Mouse (Mus musculus): Measurements from ENCODE around the gene Exoc6b. TPM values are rescaled to one million over a fixed set of nuclear protein-coding genes. Genes with fewer than 3 reads are reported as not detected.

The Exoc6b gene
- polyA plus RNA-seq, 1 experiment from 2014 or later = 16.9 TPM

DNA sequence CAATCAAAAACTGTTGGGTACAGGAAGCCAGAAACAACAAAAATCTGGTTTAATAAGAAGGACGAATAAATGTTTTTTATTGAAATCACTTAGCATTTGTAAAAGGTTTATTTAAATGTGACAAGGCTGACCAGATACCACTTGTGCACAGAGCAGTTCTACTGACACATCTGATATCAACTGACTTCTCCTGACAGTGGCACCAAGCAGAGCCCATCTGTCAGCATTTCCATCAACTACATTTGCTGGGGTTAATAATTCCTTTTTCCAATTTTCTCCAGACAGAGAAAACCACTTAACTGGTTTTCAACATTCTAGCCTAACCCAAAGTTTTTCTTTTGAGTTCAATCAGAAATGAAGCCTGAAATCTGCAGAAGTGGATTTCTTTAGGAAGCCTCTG is 100.8 kb downstream of the Exoc6b start:
- ATAC-seq (ENCODE audit: extremely low read depth, insufficient number of reproducible peaks, low FRiP score, low TSS enrichment) = no peak

GRCm38 (mm10) chr6:84964729-84965415 is 104.4 kb downstream of the Exoc6b start:
- Histone ChIP-seq H3K9ac (no peak overlapping the region), H3K27me3 (replicated peaks) (no peaks in the 10 kb centered on the region), H3K4me2 (no peak overlapping the region), H3K4me1 (peaks cover 6% of the 10 kb centered on the region), H3K36me3 (no peaks in the 10 kb centered on the region), H3K4me3 (no peak overlapping the region), H3K9me3 (no peaks in the 10 kb centered on the region), H3K27ac (replicated peaks) (no peak overlapping the region)
- no peak for ATAC-seq (ENCODE audit: extremely low read depth, insufficient number of reproducible peaks, low FRiP score, low TSS enrichment)
- WGBS = 75% methylated on average over 5 of the region's 5 CpGs

More for the DNA sequence above, 100.8 kb downstream of the Exoc6b start:
- H3K4me3 ChIP-seq = no peak overlapping the region
- no peak overlapping the region for H3K4me2 ChIP-seq
- no peak overlapping the region for H3K9ac ChIP-seq
- H3K27me3 ChIP-seq (replicated peaks) = no peaks in the 10 kb centered on the region
- WGBS = 77% methylated on average over 1 of the region's 1 CpGs
- no peak overlapping the region for H3K27ac ChIP-seq (replicated peaks)
- H3K9me3 ChIP-seq = no peaks in the 10 kb centered on the region
- H3K36me3 ChIP-seq = no peaks in the 10 kb centered on the region
- no peaks in the 10 kb centered on the region; the same call in 1 of the 2 replicates for H3K4me1 ChIP-seq

- ATAC-seq (ENCODE audit: extremely low read depth, insufficient number of reproducible peaks, low FRiP score, low TSS enrichment) = no peak
Observed at GRCm38 (mm10) chr6:84963044-84963443, 106.3 kb downstream of the Exoc6b start.

DNA sequence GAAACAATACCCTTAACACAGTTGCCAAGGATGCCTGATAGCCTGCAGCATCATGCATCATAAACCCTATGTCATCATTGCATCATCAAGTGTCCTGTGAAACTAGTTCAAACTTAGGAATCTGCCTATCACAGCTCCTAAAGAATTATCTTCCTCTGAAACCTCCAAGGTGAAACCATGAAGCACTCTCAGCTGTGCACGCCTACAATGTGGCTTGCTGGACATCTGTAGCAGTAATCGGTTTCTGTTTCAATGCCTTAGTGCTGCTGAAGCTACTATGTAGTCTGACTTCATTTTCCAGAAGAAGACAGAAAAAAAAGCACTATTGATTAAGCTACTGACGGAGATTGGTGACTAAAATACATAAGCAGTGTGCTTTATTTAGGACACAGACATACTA is 107.5 kb downstream of the Exoc6b start:
- no peak overlapping the region for H3K27ac ChIP-seq (replicated peaks)
- 88% methylated on average over 3 of the region's 3 CpGs for WGBS
- no peaks in the 10 kb centered on the region for H3K9me3 ChIP-seq
- no peak for ATAC-seq (ENCODE audit: extremely low read depth, insufficient number of reproducible peaks, low FRiP score, low TSS enrichment)
- H3K9ac ChIP-seq = no peak overlapping the region
- peaks cover 6% of the 10 kb centered on the region for H3K4me1 ChIP-seq
- H3K27me3 ChIP-seq (replicated peaks) = no peaks in the 10 kb centered on the region
- H3K4me3 ChIP-seq = no peak overlapping the region
- H3K4me2 ChIP-seq = no peak overlapping the region
- H3K36me3 ChIP-seq = no peaks in the 10 kb centered on the region

More at GRCm38 (mm10) chr6:84963044-84963443, 106.3 kb downstream of the Exoc6b start:
- Histone ChIP-seq H3K4me2 (no peak overlapping the region), H3K27ac (replicated peaks) (no peak overlapping the region), H3K36me3 (no peaks in the 10 kb centered on the region), H3K4me3 (no peak overlapping the region), H3K27me3 (replicated peaks) (no peaks in the 10 kb centered on the region), H3K4me1 (peaks cover 6% of the 10 kb centered on the region), H3K9me3 (no peaks in the 10 kb centered on the region), H3K9ac (no peak overlapping the region)
- 67% methylated on average over 1 of the region's 1 CpGs for WGBS

GRCm38 (mm10) chr6:84959520-84959919 is 109.8 kb downstream of the Exoc6b start:
- peaks cover 6% of the 10 kb centered on the region for H3K4me1 ChIP-seq
- no peak overlapping the region for H3K27ac ChIP-seq (replicated peaks)

DNA sequence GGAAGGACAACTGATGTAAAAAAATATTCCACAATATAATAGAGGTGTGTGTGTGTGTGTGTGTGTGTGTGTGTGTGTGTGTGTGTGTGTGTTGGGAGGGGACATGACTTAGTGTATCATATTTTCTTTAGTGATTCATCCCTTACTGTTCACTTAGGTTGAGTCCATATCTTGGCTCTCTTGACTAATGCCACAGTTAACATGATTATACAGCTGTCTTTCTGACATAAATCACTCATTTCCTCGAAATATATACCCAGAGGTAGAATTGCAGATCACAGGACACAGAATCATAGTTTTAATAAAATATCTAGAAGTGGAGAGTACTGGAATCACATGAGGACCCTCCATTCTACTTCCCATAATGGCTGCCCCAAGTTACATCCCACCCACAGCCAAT is 117.7 kb downstream of the Exoc6b start:
- Histone ChIP-seq H3K27me3 (replicated peaks) (no peaks in the 10 kb centered on the region), H3K4me3 (no peak overlapping the region), H3K27ac (replicated peaks) (no peak overlapping the region), H3K4me2 (no peak overlapping the region), H3K9ac (no peak overlapping the region), H3K9me3 (no peaks in the 10 kb centered on the region), H3K36me3 (no peaks in the 10 kb centered on the region), H3K4me1 (0 out of 2 replicates have a peak, but pooled peaks cover 3% of the 10 kb centered on the region)
- WGBS = 51% methylated on average over 1 of the region's 1 CpGs
- no peak for ATAC-seq (ENCODE audit: extremely low read depth, insufficient number of reproducible peaks, low FRiP score, low TSS enrichment)

More at GRCm38 (mm10) chr6:84959520-84959919, 109.8 kb downstream of the Exoc6b start:
- no peak overlapping the region for H3K4me2 ChIP-seq
- H3K9me3 ChIP-seq = no peaks in the 10 kb centered on the region
- ATAC-seq (ENCODE audit: extremely low read depth, insufficient number of reproducible peaks, low FRiP score, low TSS enrichment) = no peak
- no peaks in the 10 kb centered on the region for H3K36me3 ChIP-seq
- no peak overlapping the region for H3K9ac ChIP-seq
- no peaks in the 10 kb centered on the region for H3K27me3 ChIP-seq (replicated peaks)
- WGBS = 79% methylated on average over 2 of the region's 2 CpGs
- no peak overlapping the region for H3K4me3 ChIP-seq

DNA sequence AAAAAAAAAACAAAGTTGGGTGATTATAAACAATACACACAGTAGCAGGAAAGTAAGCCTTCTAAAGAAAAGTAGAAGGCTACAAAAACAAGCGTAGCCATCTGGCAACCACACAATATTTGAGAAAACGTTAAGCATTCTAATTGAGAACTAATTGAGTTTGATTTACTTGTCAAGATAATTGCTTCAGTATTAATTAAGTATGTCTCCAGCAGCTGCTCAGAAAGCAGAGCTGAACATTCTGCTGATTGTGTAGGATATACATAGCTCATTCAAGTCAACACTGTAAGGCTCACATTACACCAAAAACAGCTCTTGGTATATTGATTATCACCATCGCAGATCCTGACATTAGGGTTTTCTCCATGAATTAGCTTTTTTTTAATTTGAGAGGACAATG is 122.7 kb downstream of the Exoc6b start:
- no peak overlapping the region for H3K4me2 ChIP-seq
- H3K4me3 ChIP-seq = no peak overlapping the region
- no peaks in the 10 kb centered on the region for H3K36me3 ChIP-seq
- H3K9ac ChIP-seq = no peak overlapping the region
- no peaks in the 10 kb centered on the region for H3K27me3 ChIP-seq (replicated peaks)
- no peaks in the 10 kb centered on the region for H3K9me3 ChIP-seq
- H3K27ac ChIP-seq (replicated peaks) = no peak overlapping the region
- no peak for ATAC-seq (ENCODE audit: extremely low read depth, insufficient number of reproducible peaks, low FRiP score, low TSS enrichment)
- H3K4me1 ChIP-seq = peaks cover 5% of the 10 kb centered on the region; the same call in 1 of the 2 replicates
- 68% methylated on average over 3 of the region's 3 CpGs for WGBS

DNA sequence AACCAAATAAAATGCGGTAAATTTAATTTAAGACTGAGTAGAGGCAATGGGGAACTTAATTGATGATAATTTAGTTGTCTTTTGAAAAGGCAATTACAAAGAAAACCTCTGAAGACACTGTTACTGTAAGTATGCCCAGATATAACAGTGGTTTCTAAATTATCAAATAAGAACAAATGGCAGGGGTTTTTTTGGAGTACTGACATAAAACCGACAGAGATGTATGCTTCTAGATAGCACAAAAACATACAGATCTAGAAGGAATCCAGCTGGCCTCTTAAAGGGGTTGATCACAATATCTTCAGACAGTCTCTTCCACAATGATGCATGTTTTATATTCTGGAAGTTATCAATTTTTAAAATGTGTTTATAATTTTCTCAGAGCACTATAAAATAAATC is 123.2 kb downstream of the Exoc6b start:
- no peaks in the 10 kb centered on the region for H3K36me3 ChIP-seq
- H3K9ac ChIP-seq = no peak overlapping the region
- no peaks in the 10 kb centered on the region for H3K27me3 ChIP-seq (replicated peaks)
- H3K4me1 ChIP-seq = peaks cover 8% of the 10 kb centered on the region; the same call in 1 of the 2 replicates
- no peaks in the 10 kb centered on the region for H3K9me3 ChIP-seq
- H3K4me3 ChIP-seq = no peak overlapping the region
- ATAC-seq (ENCODE audit: extremely low read depth, insufficient number of reproducible peaks, low FRiP score, low TSS enrichment) = no peak
- no peak overlapping the region for H3K27ac ChIP-seq (replicated peaks)
- WGBS = 61% methylated on average over 2 of the region's 2 CpGs
- H3K4me2 ChIP-seq = no peak overlapping the region

DNA sequence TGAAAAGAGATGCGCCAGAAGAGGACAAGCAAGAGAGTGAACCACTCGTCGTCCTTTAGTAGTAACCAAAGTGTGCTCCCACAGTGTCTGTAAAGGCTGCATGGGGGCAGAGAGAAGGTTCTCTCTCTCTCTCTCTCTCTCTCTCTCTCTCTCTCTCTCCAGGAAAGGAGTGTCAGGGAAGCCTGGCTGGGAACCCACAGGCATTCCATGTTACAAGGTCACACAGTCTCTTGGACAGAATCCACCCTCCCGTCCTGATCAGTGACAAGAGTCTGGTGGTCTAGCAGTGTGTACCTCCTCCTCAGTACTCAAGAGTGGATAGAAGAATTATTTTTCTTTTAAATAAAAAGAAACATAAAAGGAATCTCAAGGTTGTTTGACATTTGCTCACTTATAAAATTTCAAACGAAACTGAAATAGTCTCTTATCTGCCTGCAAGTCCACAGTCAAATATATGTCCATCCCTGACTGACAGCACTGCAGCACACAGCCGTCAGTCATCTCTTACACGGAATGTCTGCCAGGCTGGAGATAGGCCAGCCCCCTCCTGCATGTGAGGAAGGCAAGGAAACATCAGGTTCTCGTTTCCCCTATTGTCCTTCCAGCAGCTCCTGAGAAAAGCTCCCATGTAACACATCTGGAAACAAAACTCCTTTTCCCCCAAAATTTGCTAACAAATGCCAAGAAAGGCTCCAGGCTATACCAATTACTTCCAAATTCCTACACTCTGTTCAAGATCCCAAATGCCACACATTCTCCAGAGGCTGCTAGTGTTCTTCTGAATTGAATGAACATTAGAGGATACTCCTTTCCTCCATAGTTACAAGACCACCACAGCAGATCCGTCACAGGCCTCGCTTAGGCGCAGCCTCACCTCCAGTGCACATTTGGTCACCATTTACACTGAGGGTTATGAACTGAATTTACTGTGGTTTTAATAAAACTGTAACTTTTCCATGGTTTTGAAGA is 136.1 kb downstream of the Exoc6b start:
- no peak overlapping the region for H3K4me3 ChIP-seq
- H3K4me1 ChIP-seq = peaks cover 45% of the 10 kb centered on the region
- peak overlapping the region; percentile 76 for H3K27ac ChIP-seq (replicated peaks)
- H3K4me2 ChIP-seq = peak overlapping the region; percentile 39
- peak overlapping the region; percentile 59 for H3K9ac ChIP-seq
- H3K27me3 ChIP-seq (replicated peaks) = no peaks in the 10 kb centered on the region
- no peak; the same call in 1 of the 2 replicates for ATAC-seq (ENCODE audit: extremely low read depth, insufficient number of reproducible peaks, low FRiP score, low TSS enrichment)
- WGBS = 41% methylated on average over 11 of the region's 11 CpGs
- no peaks in the 10 kb centered on the region for H3K36me3 ChIP-seq
- no peaks in the 10 kb centered on the region for H3K9me3 ChIP-seq

DNA sequence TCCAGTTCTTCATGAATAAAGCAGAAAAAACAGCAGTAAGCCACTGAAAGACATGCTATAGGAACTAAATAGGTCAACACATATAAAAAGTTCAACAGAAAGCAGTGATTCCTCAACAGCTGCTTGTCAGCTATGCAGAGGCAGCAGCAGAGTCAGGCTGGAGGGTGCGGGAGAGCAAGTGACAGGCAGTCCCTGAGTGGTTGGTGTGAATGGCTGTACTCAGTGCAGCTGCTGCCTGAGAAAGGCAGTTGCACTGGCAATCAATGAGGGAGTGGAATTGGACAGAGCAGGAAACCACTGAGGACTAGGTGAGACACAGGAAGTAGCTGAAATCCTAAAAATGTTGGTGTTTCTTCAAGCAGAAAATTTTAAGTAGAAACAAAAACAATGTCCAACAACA is 138.3 kb downstream of the Exoc6b start:
- Histone ChIP-seq H3K4me2 (no peak overlapping the region), H3K4me3 (no peak overlapping the region), H3K27me3 (replicated peaks) (no peaks in the 10 kb centered on the region), H3K9ac (no peak overlapping the region), H3K4me1 (peaks cover 45% of the 10 kb centered on the region), H3K27ac (replicated peaks) (no peak overlapping the region), H3K9me3 (no peaks in the 10 kb centered on the region), H3K36me3 (no peaks in the 10 kb centered on the region)
- no peak for ATAC-seq (ENCODE audit: extremely low read depth, insufficient number of reproducible peaks, low FRiP score, low TSS enrichment)
- 26% methylated on average over 1 of the region's 1 CpGs for WGBS

DNA sequence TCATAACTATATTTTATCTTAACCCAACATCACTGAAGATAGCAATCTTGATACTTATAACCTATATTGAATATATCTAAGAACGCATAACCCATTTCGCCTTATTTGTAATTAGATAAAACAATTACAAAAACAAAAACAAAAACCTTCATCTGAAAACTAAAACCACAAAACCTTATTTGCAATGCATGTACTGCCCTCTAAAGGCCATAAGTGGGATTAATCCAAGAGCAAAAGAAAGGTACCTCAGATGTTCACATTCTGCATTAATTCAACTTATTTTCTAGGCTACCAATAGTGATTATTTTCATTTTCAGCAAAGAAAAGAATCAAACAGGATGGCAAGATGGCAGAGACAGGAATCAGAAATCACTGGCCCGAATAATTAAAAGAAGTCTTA is 143.2 kb downstream of the Exoc6b start:
- no peaks in the 10 kb centered on the region for H3K9me3 ChIP-seq
- H3K27ac ChIP-seq (replicated peaks) = no peak overlapping the region
- ATAC-seq (ENCODE audit: extremely low read depth, insufficient number of reproducible peaks, low FRiP score, low TSS enrichment) = no peak
- H3K4me1 ChIP-seq = peaks cover 22% of the 10 kb centered on the region
- H3K4me2 ChIP-seq = no peak overlapping the region
- H3K27me3 ChIP-seq (replicated peaks) = no peaks in the 10 kb centered on the region
- H3K9ac ChIP-seq = no peak overlapping the region
- no peaks in the 10 kb centered on the region for H3K36me3 ChIP-seq
- WGBS = 44% methylated on average over 3 of the region's 3 CpGs
- H3K4me3 ChIP-seq = no peak overlapping the region
